Mouse (Mus musculus) layer of hippocampus, adult 11-12 months (tissue): ENCODE data around the gene Chd9.
"Not testable (repeated sequence)": the region's sequence is repeated elsewhere in the genome, so short reads cannot be mapped to it uniquely, and the experiment has no call there.

Source experiments
- DNase-seq: peaks from one replicate; pipeline ENCODE4 v3.0.0; 2022; ENCODE audit warnings: low spot score

Gene Chd9

DNA sequence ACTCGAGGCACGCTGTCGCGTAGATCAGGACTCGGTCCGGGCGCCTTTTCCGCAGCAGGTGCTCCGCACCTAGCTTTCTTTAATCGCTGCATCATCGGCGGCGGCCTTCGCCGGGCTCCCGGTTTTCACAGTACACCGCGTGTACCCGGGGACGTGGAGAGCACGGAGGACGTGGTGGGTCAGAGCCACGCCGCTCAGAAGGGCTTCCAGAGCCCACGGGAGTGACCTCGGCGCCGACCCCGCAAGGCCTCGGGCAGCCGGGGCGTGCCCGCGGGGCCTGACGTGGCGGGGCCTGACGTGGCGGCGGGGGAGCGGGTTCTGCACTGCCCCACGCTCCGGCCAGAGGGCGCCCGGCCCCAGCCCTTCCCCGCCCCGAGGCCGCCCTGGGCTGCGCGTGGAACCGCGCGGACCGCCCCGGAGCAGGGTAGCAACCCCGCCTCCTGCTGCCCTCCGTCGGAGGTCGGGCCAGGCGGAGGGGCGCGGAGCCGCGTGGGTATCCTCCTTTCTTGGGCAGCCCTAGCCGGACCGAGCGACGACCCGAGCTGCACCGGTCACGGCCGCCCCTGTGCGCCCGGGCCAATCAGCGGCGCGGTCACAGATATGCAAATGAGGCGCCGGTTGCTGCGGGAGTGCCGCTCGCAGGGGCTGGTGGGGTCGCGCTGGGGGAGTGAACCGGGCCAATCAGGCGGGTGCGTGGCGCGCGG is 79.8 kb downstream of the Chd9 start:
- peak; percentile 93 for DNase-seq

DNA sequence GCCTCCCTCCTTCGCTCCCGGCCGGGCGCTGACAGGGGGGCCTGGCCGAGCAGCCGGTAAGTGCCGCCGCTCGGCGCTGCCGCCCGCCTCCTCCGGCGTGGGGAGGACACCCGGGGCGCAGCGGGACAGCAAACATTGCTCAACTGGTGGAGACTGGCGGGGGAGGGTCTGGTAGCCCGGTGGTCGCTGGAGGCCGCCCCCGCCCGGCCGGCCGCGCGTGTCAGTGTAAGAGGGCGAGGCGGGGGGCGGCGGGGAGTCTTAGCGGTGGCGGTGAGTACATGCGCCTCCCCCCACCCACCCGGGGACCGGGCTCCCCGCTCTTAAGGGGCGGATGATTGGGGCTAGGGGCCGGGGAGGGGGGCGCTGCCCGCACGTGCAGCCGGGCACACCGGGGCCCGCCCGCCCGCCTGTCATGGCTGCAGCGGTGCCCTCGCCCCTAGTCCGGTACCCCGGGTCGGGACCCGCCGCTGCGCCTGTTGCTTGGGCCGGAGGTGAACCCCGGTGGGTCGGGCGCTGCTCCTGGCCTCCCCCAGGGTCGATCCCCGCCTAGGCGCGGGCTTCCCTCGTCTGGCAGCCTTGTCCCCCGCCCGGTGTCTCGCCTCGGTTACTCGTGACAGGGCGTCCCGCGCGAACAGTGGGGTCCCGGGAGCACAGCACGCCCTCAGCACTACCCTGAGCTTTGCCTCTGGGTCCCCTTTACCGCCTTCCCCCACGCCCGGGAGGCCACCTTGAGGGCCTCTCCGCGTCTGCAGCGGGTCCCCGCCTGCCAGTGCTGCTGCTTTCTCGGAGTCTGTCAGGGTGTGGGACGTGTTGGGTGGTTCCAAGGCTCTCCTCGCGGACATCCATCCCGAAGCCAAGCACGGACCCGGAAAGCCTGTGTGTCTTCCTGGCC is 80.7 kb downstream of the Chd9 start:
- peak; percentile 36 for DNase-seq

DNA sequence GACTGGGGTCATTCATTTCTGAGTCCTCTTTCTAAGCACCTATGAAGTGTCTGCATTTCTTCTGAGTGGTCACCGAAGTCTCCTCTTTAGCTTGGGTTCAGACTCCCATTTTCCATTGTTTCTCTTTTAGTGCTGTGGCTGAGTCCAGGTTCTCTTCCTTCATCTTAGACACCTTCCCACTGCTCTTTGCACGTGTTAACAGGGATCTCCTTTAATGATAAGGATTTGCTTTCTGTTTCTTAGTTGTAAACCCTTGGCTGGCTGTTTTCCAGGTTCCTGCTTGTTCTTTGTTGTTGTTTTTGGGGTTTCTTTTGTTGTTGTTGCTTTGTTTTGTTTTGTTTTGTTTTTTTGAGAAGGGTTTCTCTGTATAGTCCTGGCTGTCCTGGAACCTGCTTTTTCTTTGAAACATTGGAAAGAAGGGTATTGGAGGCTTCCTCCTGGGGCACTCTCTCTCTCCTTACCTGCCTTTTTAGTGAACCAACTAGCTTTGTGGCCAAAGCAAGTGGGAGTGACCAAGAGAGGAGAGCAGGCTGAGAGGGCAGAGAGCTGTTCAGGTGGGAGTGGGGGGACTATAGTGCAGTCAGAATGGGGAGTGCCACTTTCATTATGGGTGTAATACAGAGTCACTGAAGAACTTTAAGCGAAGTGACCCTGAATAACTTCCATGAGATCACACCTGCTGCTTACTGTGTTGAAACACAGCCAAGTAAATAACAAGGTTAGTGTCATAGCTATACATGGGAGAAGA is 95.2 kb downstream of the Chd9 start:
- no peak for DNase-seq

DNA sequence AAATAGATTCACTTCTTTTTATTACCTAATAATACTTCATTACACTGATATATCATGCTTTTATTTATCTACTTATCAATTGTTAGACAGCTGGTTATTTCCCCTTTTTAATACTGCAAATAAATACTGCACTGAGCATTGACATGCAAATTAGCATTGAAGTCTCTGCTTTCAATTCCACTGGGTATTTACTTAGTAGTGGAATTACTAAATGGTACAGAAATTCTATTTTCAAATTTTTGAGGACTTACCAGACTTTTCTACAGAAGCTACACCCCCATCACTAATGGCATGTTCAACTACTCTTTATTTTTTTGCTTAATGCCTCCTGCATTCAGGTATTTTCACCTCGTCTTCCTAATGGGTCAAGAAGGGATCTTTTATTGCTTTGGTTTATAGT is 100.3 kb downstream of the Chd9 start:
- no peak for DNase-seq

DNA sequence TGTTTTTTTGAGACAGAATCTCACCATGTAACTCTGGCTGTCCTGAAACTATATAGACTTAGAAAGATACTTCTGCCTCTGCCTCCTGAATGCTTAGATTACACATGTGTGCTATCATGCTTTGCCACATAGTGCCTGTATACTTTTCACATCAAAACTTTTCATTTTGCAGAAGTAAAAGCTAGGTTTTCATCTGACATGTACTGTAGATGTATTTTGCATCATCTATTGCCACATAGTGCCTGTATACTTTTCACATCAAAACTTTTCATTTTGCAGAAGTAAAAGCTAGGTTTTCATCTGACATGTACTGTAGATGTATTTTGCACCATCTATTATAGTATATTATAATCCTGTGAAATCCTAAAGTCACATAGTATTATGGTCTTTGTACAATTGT is 102.0 kb downstream of the Chd9 start:
- not testable (repeated sequence) for DNase-seq

DNA sequence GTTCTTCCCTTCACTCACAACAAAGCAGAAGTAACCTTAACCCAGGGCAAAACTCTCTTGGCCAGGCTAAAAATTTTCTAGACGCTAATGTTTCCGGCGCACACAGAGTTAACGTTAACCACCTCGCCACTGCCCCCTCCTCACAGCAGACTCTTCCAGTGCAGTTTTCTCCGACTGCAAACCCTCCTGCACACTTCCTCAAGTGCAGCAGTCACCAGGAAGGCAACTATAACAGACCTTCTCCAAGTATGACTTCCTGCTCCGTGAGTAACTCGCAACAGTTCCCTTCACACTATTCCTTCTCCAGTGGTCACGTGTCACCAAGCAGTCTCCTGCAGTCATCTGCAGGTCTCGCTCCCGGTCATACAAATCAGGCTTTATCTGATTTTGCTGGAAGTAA is 104.8 kb downstream of the Chd9 start:
- no peak for DNase-seq

DNA sequence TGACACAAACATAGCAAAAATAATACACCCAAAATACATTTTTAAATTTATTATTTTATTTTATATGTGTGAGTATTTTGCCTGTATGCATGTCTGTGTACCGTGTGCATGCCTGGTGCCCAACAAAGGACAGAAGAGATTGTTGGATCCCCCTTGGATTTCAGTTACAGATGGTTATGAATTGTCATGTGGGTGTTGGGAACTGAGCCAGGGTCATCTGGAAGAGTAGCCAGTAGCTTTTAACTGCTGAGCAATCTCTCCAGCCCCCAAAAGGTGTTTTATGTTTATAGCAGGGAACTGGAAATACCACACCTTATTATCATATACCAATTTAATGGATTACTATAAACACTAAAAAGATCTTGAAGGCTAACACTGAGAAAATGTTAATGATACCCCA is 106.6 kb downstream of the Chd9 start:
- no peak for DNase-seq

DNA sequence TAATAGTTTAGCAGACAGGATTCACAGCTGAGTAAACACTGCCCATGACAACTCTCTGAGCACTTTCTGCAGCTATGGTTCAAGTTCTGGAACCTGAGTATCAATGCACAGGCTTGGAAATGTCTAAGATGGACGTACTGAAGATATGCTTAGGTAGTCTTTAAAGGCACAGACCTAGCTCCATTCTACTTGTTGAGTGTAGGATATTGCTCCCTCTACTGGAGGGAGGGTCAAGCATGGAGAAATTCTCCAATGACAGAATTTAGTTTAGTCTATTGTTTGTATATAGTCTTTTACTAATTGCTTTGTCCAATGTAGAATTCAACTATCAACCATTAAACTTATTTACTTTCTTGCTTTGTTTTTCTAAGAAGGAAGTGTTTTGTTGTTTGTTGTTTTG is 108.7 kb downstream of the Chd9 start:
- DNase-seq, result no peak

DNA sequence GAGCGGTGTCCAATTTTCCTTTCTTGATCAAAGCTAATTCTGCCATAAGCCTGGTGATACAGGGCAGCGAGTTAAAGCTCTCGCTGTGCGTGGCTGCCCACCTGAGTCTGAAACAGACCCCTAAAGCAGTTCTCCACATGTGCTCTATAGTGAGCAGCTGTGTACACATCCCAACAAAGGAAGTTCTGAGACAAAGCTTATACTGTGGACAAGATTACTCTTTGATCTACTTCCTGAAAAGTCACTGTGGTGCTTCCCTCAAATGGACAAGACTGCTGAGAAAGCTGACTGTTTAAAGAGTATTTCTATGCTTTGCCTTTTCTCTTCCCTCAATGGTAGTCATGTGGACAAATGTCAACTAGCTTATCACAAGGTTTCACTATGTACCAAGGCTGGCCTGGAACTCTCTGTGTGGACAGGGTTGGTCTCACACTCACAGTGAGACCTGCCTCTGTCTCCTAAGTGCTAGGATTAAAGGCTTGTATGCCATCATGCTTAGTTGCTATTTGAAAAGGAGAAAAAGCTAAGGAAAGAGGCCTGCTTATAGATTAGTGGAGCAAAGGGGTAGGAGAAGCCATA is 110.3 kb downstream of the Chd9 start:
- no peak for DNase-seq

DNA sequence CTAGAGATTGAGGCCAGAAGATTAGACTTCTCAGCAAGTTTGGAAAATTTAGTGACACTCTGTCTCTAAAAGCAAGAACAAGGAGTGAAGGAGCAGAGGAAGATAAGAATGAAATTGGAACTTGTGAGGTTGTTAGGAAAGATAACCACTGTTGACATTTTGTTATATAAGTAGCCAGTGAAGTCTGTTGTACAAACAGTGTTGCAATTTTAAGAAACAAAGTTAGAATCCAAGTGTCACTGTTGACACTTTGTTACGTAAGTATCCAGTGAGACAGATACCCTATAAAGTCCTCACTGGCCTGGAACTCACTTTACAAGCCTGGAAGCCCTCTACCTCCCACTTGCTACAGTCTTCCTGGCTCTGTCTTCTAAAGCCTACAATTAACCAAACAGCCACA is 111.7 kb downstream of the Chd9 start:
- no peak for DNase-seq

DNA sequence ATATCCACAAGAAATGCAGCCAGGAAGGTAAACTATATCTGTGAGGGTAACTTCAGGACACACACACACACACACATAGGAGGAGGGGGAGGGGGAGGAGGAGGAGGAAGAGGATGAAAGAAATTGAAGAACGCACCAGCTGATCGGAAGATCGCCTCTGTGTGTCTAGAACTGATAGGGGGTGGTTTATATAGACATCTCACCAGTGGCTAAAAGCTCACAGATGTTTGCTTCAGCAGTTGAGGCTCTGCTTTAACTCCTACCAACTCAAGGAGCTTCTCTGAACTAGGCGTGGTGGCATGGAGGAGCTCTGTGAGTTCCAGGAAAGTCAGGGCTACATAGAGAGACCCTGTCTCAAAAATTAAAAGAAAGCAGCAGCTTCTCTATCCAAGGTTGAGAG is 115.6 kb downstream of the Chd9 start:
- DNase-seq, result no peak

DNA sequence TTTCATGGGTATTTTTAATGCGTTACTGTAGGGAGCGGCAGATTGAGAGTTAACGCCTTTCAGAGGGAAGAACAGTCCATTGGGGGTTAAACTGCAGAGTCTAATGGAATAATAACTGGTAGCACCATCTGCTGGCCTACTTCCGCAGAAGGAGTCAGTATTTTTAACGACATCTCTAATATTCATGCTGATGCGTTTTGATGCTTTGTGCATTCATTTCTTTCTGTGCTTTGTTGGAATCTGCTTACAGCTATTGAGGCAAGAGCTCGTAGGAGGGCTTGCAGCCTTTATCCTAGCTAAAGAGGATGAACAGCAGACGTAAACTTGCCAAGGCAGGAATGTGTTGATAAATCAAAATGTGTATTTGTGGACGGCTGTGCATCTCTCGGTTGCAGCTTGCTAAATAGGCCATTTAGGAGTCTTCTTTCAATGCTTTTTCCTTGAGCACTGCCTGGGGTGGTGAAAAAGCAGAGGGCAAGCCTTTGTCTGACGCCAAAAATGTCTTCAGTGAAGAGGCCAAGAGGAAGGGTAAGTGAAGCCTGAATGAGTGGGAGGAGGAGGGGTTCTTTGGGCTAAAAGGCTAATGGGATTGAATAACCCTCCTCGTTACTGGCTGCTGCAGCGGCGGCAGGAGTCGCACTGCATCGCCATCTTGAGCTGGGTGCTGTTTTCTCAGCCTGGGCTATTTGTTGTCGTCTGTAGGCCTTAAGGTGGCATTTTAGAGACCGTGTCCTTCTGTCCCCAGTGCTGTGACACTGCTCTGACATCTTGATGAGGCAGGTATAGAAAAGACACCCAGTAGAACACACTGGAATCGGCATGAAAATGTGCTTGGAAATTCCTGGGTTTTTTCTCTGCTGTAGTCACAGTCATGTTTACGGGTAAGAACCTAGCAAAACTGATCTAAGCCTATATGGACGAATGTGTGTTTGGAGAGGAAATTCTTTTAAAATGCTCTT is 126.9 kb downstream of the Chd9 start:
- peak; percentile 75 for DNase-seq

DNA sequence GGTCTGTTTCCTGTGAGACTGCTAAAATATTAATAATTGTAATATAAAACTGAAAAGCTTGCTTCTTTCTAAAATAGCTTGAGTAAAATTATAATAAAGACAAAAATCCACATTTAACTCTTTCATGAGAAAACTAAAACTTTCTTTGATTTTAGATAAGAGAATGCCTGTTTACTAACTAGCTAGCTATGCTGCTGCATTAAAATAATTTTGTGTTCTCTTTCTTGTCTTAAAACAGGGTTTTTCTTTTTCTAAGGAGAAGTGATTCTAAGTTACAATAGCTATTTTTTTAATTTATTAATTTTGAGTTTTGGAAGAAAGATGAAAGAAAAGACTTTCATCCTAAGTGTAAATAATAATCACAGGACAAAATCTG is 127.6 kb downstream of the Chd9 start:
- no peak for DNase-seq

DNA sequence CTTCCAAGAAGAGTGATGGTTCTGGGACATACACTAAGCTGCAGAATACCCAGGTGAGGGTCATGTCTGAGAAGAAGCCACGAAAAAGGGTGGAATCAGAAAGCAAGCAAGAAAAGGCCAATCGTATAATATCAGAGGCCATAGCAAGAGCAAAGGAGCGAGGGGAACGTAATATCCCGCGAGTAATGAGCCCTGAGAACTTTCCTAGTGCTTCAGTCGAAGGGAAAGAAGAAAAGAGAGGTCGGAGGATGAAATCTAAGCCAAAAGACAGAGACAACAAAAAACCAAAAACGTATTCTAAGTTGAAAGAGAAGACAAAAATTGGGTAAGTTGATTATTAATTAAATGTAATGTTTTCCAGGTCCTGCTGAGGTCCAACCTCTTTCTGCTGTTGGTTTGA is 128.2 kb downstream of the Chd9 start:
- no peak for DNase-seq

DNA sequence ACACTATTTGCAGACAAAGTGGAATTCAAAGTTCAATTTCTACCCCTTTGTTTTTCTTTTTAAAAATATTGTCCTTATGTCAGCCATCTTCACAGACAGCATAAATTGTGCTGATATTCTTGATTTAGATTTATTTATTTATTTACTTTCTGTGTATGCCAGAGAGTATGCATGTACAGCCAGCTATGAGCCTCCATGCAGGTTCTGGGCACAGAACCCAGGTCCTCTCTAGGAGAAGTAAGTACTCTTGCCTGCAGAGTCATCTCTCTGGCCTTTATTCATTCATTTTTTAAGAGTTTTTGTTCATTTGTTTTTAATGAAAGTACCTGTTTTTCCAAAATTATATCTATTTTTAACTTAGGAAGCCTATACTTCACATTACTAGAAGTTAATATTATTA is 129.6 kb downstream of the Chd9 start:
- no peak for DNase-seq

DNA sequence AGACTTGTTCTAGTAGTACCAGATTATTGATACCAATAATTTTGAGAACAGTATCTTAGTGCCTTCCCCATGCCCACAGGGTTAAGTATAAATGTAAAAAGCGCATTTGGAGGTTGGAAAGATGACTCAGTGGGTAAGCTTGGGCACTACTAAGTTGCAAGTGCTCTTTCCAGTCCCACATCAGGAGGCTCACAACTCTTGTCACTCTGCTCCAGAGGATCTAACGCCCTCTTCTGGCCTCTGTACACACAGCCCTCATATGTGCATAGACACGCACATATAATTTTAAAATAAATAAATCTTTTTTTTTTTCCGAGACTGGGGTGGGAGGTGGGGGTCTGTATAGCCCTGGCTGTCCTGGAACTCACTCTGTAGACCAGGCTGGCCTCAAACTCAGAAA is 131.6 kb downstream of the Chd9 start:
- DNase-seq, result no peak

DNA sequence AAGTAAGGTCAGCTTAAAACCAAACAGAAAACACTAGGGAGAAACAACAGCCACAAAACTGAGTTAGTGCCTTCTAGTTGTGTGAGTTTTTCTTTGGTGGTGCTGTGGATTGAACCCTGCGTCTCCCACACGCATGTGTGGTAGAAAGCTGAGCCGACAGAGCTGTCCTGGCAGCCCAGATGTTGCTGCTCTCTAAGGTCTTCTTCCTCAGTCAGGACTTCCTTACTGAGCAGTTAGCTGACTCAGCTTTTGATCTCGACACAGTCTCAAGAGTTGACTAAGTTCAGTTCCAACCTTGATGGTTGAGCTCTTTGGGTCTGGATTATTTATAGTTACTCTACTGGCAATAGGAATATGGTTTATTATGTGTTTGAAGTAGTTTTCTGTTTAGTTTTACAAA is 133.5 kb downstream of the Chd9 start:
- no peak for DNase-seq

DNA sequence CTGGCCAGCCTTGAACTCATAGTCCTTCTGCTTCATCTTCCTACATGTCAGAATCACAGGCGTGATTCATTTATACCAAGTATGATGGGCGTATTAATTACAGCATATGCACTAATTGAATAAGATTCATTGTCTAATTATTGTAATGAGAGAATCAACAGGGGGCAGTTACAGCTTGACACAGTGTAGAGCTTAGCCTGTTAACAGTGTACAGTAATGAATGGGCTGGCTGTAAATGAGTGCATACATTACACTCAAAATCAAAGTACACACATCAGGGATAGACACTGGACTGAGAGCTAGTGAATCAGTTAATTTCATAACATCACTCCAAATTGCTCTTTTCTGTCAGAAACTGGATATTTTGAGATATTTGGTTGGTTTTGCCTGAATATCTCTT is 135.9 kb downstream of the Chd9 start:
- DNase-seq, result no peak

DNA sequence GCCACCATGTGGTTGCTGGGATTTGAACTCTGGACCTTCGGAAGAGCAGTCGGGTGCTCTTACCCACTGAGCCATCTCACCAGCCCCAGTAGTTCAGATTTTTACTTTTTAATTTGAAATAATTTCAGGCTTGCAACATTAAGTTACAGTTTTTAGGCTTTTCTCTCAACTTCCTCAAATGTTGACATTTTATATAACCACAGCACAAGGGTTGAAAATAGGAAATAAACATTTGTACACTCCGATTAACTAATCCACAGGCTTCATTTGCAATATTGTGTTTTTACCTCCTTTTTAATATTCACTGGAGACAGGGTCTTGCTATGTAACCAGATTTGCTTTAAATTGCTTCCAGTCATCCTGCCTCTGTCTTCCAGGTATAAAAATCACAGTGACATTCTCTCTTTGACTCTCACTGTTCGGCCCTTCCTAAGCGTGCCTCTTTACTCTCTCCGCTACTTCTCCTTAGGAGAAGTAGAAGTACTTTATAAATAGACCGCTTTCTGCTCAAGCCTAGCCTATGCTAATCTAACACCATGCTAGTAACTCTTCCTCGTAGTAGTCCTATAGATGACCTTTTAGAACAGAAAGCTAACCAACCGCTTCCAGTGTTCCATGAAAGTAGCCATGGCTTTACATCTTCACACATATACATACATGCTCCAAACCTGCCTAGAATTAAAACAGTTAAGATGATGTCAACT is 137.5 kb downstream of the Chd9 start:
- DNase-seq, result no peak

DNA sequence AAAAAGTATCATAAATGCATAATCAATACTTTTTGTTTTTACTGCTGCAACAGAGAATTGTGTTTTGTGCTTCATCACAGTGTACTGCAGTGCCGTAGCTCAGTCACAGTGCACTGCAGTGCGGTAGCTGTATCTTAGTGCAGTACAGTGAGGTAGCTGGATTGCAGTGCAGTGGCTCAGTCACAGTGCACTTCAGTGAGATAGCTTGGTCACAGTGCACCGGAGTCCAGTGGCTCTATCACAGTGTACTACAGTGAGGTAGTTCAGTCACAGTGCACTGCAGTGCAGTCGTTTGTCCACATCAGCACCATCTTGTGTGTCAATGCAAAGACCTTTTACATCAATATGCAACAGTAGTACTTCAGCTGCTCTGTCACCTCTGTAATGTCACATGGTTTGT is 140.2 kb downstream of the Chd9 start:
- DNase-seq, result no peak

DNA sequence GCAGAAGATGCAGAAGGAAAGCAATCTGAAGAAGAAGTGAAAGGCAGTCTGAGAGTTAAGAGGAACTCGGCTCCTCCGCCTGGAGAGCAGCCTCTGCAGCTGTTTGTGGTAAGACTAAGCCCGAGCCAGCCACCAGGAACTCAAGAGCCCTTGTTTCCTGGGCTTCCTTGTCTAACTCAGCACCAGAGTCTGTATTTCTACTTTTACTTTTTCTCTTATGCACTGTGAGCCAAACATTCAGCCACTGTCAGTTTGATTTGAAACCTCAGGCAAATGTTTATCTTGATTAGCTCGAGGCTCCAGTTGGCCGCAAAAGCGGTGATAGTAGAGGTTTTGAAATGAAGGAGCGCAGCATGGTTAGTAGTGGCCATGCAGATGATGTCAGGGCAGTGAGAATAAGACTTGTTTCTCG is 148.8 kb downstream of the Chd9 start:
- peak; percentile 35 for DNase-seq
